In the genomic region with DNA sequence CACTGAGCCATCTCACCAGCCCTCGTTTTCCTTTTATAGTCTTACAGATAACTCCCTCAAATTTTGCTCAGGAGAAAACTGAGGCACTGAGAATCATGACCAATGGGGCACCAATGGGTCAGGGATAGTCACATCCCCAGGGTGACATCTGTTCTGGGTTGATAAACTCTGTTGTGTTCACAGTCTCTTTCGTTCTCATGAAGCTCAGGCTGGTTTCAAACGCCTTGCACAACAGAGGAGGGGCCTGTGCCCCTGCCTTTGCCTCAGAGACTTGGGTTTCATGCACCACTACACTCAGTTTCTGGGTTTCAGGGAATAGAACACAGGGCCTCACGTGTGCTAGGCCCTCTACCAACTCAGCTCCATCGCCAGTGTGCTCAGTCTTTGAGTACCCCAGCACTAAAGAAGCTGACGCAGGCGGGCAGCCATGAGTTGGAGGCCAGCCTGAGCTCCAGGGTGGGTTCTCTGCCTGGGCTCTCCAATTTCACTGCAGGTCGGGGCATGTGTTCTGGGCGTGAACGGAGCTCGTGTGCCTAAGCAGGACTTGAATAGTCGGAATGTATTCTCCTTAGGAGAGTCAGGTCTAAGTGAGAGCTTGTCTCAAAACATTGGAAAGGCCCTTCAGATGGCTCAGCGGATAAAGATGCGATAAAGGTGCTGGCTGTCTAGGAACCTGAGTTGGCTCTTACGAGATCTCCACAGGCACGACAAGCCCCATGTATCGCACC, we compare ENCODE assay signal across 8 mouse cellular contexts. TPM values are rescaled to one million over a fixed set of nuclear protein-coding genes. Genes with fewer than 3 reads are reported as not detected.
DNase-seq lines count a peak whose midpoint lies in the region; ATAC-seq and TF ChIP-seq lines count a peak whose summit lies in the region.

No protein-coding gene starts in this region.

- H3K4me3 ChIP-seq in lung, embryonic 14.5 days (ENCODE audit: low read depth, low read length), result peak overlapping the region; percentile 88
- peak overlapping the region; percentile 55 for H3K4me3 ChIP-seq in cortical plate, adult 2 months (ENCODE audit: insufficient read depth, low read length)
- H3K4me3 ChIP-seq in hindbrain, embryonic 11.5 days (ENCODE audit: low read depth, low read length), result peak overlapping the region; percentile 81
- H3K4me3 ChIP-seq in midbrain, embryonic 11.5 days (ENCODE audit: low read depth, low read length), result peak overlapping the region; percentile 71

- ATAC-seq in lung, embryonic 14.5 days (ENCODE audit: insufficient read depth), result peak; percentile 42
- peak; percentile 39 for ATAC-seq in hindbrain, embryonic 11.5 days (ENCODE audit: low FRiP score)
- ATAC-seq in midbrain, embryonic 11.5 days (ENCODE audit: low FRiP score), result peak; percentile 33
- no peak for ATAC-seq in inflammation-experienced regulatory T-cells, adult 6 months

- H3K9me3 ChIP-seq in lung, embryonic 14.5 days (ENCODE audit: low read depth, low read length), result no peaks in the 10 kb centered on the region
- no peaks in the 10 kb centered on the region for H3K9me3 ChIP-seq in hindbrain, embryonic 11.5 days (ENCODE audit: control insufficient read depth, low read length)
- no peaks in the 10 kb centered on the region for H3K9me3 ChIP-seq in midbrain, embryonic 11.5 days (ENCODE audit: control insufficient read depth, low read length)

- H3K4me1 ChIP-seq in lung, embryonic 14.5 days (ENCODE audit: insufficient read depth), result peaks cover 11% of the 10 kb centered on the region; the same call in 1 of the 2 replicates
- H3K4me1 ChIP-seq in cortical plate, adult 2 months (ENCODE audit: control insufficient read depth, insufficient read depth, low read length), result peaks cover 3% of the 10 kb centered on the region; the same call in 1 of the 2 replicates
- peaks cover 8% of the 10 kb centered on the region for H3K4me1 ChIP-seq in hindbrain, embryonic 11.5 days (replicated peaks; ENCODE audit: control insufficient read depth, insufficient read depth, low read length)
- H3K4me1 ChIP-seq in midbrain, embryonic 11.5 days (ENCODE audit: control insufficient read depth, insufficient read depth, low read length), result peaks cover 16% of the 10 kb centered on the region

- no peak for TF ChIP-seq POLR2A in cortical plate, adult 2 months (IDR thresholded peaks at IDR 0.05; ENCODE audit: extremely low read depth, insufficient read depth, low read length)

- TF ChIP-seq CTCF in lung, embryonic 14.5 days (IDR thresholded peaks at IDR 0.05; ENCODE audit: low read depth), result no peak
- no peak for TF ChIP-seq CTCF in cortical plate, adult 2 months (IDR thresholded peaks at IDR 0.05; ENCODE audit: extremely low read depth, insufficient read depth, low read length)

- WGBS in lung, embryonic 14.5 days, result 14% methylated on average over 17 of the region's 17 CpGs
- 18% methylated on average over 17 of the region's 17 CpGs for WGBS in hindbrain, embryonic 11.5 days
- 19% methylated on average over 17 of the region's 17 CpGs for WGBS in midbrain, embryonic 11.5 days

- peaks cover 24% of the 10 kb centered on the region for H3K36me3 ChIP-seq in lung, embryonic 14.5 days (ENCODE audit: insufficient read depth)
- no peaks in the 10 kb centered on the region for H3K36me3 ChIP-seq in hindbrain, embryonic 11.5 days (ENCODE audit: control insufficient read depth, insufficient read depth, low read length)
- H3K36me3 ChIP-seq in midbrain, embryonic 11.5 days (ENCODE audit: control insufficient read depth, insufficient read depth, low read length), result peaks cover 3% of the 10 kb centered on the region

- H3K27me3 ChIP-seq in lung, embryonic 14.5 days (ENCODE audit: insufficient read depth, low read length), result no peaks in the 10 kb centered on the region
- no peaks in the 10 kb centered on the region for H3K27me3 ChIP-seq in hindbrain, embryonic 11.5 days (ENCODE audit: control insufficient read depth, insufficient read depth, low read length)
- H3K27me3 ChIP-seq in midbrain, embryonic 11.5 days (ENCODE audit: control insufficient read depth, insufficient read depth, low read length), result no peaks in the 10 kb centered on the region

- H3K9ac ChIP-seq in lung, embryonic 14.5 days, result peak overlapping the region; percentile 22
- H3K9ac ChIP-seq in hindbrain, embryonic 11.5 days (ENCODE audit: low read depth, low read length), result peak overlapping the region; percentile 48
- H3K9ac ChIP-seq in midbrain, embryonic 11.5 days (ENCODE audit: low read length), result peak overlapping the region; percentile 95

- DNase-seq in lung, embryonic 14.5 days, result peak; percentile 57
- DNase-seq in lung, postnatal 10 days, result no peak
- no peak for DNase-seq in hindbrain, embryonic 11.5 days (ENCODE audit: low spot score)
- no peak for DNase-seq in midbrain, embryonic 11.5 days (ENCODE audit: low spot score, missing footprints)
- no peak for DNase-seq in right cerebral cortex, postnatal 4 days
- no peak for DNase-seq in thymus, postnatal 4 days

- H3K4me2 ChIP-seq in lung, embryonic 14.5 days, result peak overlapping the region; percentile 70
- H3K4me2 ChIP-seq in hindbrain, embryonic 11.5 days (replicated peaks; ENCODE audit: low read depth, low read length), result peak overlapping the region; percentile 47
- peak overlapping the region; percentile 87 for H3K4me2 ChIP-seq in midbrain, embryonic 11.5 days

- H3K27ac ChIP-seq in lung, embryonic 14.5 days (ENCODE audit: low read depth), result peak overlapping the region; percentile 65
- H3K27ac ChIP-seq in cortical plate, adult 2 months (ENCODE audit: insufficient read depth, low read length), result no peak overlapping the region
- H3K27ac ChIP-seq in hindbrain, embryonic 11.5 days (ENCODE audit: low read depth, low read length), result peak overlapping the region; percentile 65
- peak overlapping the region; percentile 54 for H3K27ac ChIP-seq in midbrain, embryonic 11.5 days (ENCODE audit: low read depth, low read length)

RNA-seq across cellular contexts. Expression of a gene that starts 0.7 kb away (rescaled TPM):
- 33.7 and 34.7 TPM in 2 replicates for polyA plus RNA-seq in lung, embryonic 14.5 days (2014; fragmentation: Nextera tagmentation; extraction: Ambion mirVana)
- polyA plus RNA-seq in cortical plate, adult 2 months (2012; rRNA removed), result 40.3 and 42.7 TPM in 2 replicates
- polyA plus RNA-seq in hindbrain, embryonic 11.5 days (2014; fragmentation: Nextera tagmentation; extraction: Ambion mirVana), result 45.3 and 50.6 TPM in 2 replicates
- 37.2 and 45.8 TPM in 2 replicates for polyA plus RNA-seq in midbrain, embryonic 11.5 days (2014; fragmentation: Nextera tagmentation; extraction: Ambion mirVana)
- polyA plus RNA-seq in inflammation-experienced regulatory T-cells, adult 6 months (2017; shearing (Covaris generic)), result 10 to 100 TPM; 23.5 to 32.5 (median 24.2) TPM

RNA-seq across cellular contexts. Expression of a gene that starts 16.2 kb away (rescaled TPM):
- not detected in 2 replicates for polyA plus RNA-seq in lung, embryonic 14.5 days (2014; fragmentation: Nextera tagmentation; extraction: Ambion mirVana)
- polyA plus RNA-seq in cortical plate, adult 2 months (2012; rRNA removed), result 20.8 and 24.3 TPM in 2 replicates
- polyA plus RNA-seq in hindbrain, embryonic 11.5 days (2014; fragmentation: Nextera tagmentation; extraction: Ambion mirVana), result 0.59 and 0.73 TPM in 2 replicates
- polyA plus RNA-seq in midbrain, embryonic 11.5 days (2014; fragmentation: Nextera tagmentation; extraction: Ambion mirVana), result 0.19 and 0.21 TPM in 2 replicates
- polyA plus RNA-seq in inflammation-experienced regulatory T-cells, adult 6 months (2017; shearing (Covaris generic)), result under 1 TPM in 1 of 3 experiments, not detected in 2; 0.17 TPM

RNA-seq across cellular contexts. Expression of a gene that starts 23.3 kb away (rescaled TPM):
- polyA plus RNA-seq in lung, embryonic 14.5 days (2014; fragmentation: Nextera tagmentation; extraction: Ambion mirVana), result 12.2 and 14.3 TPM in 2 replicates
- 42.6 and 47.2 TPM in 2 replicates for polyA plus RNA-seq in cortical plate, adult 2 months (2012; rRNA removed)
- polyA plus RNA-seq in hindbrain, embryonic 11.5 days (2014; fragmentation: Nextera tagmentation; extraction: Ambion mirVana), result 13.5 and 15.9 TPM in 2 replicates
- polyA plus RNA-seq in midbrain, embryonic 11.5 days (2014; fragmentation: Nextera tagmentation; extraction: Ambion mirVana), result 13.2 and 16.3 TPM in 2 replicates
- 10 to 100 TPM; 16.5 to 36.2 (median 26.9) TPM for polyA plus RNA-seq in inflammation-experienced regulatory T-cells, adult 6 months (2017; shearing (Covaris generic))

RNA-seq across cellular contexts. Expression of a gene that starts 25.3 kb away (rescaled TPM):
- 42.8 and 44.6 TPM in 2 replicates for polyA plus RNA-seq in lung, embryonic 14.5 days (2014; fragmentation: Nextera tagmentation; extraction: Ambion mirVana)
- 62.3 and 65.9 TPM in 2 replicates for polyA plus RNA-seq in cortical plate, adult 2 months (2012; rRNA removed)
- polyA plus RNA-seq in hindbrain, embryonic 11.5 days (2014; fragmentation: Nextera tagmentation; extraction: Ambion mirVana), result 23.6 and 23.7 TPM in 2 replicates
- polyA plus RNA-seq in midbrain, embryonic 11.5 days (2014; fragmentation: Nextera tagmentation; extraction: Ambion mirVana), result 20.0 and 26.3 TPM in 2 replicates
- polyA plus RNA-seq in inflammation-experienced regulatory T-cells, adult 6 months (2017; shearing (Covaris generic)), result 10 to 100 TPM; 20.8 to 28.9 (median 21.5) TPM

RNA-seq across cellular contexts. Expression of a gene that starts 26.8 kb away (rescaled TPM):
- polyA plus RNA-seq in lung, embryonic 14.5 days (2014; fragmentation: Nextera tagmentation; extraction: Ambion mirVana), result 45.3 and 48.1 TPM in 2 replicates
- polyA plus RNA-seq in cortical plate, adult 2 months (2012; rRNA removed), result 74.1 and 76.9 TPM in 2 replicates
- polyA plus RNA-seq in hindbrain, embryonic 11.5 days (2014; fragmentation: Nextera tagmentation; extraction: Ambion mirVana), result 80.3 and 83.2 TPM in 2 replicates
- polyA plus RNA-seq in midbrain, embryonic 11.5 days (2014; fragmentation: Nextera tagmentation; extraction: Ambion mirVana), result 70.6 and 71.9 TPM in 2 replicates
- 100 to 1,000 TPM; 116 to 131 (median 128) TPM for polyA plus RNA-seq in inflammation-experienced regulatory T-cells, adult 6 months (2017; shearing (Covaris generic))

Comparison
In these comparisons a context has a peak if more than half of its experiments do, and no peak if none do; other contexts are left out.
1. H3K9ac ChIP-seq: peak in every context shown above with its lines; median percentile 95 in midbrain, embryonic 11.5 days; 48 in hindbrain, embryonic 11.5 days; 22 in lung, embryonic 14.5 days.
2. RNA of a gene that starts 16.2 kb away (polyA plus RNA-seq): 20.8 to 24.3 TPM in cortical plate, adult 2 months; 0.59 to 0.73 TPM in hindbrain, embryonic 11.5 days, 0.19 to 0.21 TPM in midbrain, embryonic 11.5 days, not detected in lung, embryonic 14.5 days and 0.17 TPM in inflammation-experienced regulatory T-cells, adult 6 months; every median in the first group is over 10 times any median in the second.
3. Peak in every context shown above with its lines, with median percentiles within 50 percentile points of each other: H3K4me2 ChIP-seq and H3K4me3 ChIP-seq.